Mouse (Mus musculus) liver, embryonic 16.5 days (tissue): Measurements from ENCODE around the gene Ppil3. TPM values are rescaled to one million over a fixed set of nuclear protein-coding genes. Genes with fewer than 3 reads are reported as not detected.

Experiments
- ATAC-seq: fragments of 200-750 bp; cut with Nextera tagmentation; 2 replicates; pipeline ENCODE4 v1.8.0; 2017; ENCODE audit warnings: low read depth, mild to moderate bottlenecking, moderate number of reproducible peaks, moderate library complexity
- H3K27ac ChIP-seq: fragments of 300-500 bp; sonication (generic); 2 replicates; pipeline ENCODE4 v1.5.1; 2014; ENCODE audit warnings: mild to moderate bottlenecking, low read length
- H3K27me3 ChIP-seq: fragments of 300-500 bp; sonication (generic); 2 replicates; pipeline ENCODE4 v1.6.1; 2014; ENCODE audit warnings: low read depth, low read length, mixed read lengths; ENCODE audit not compliant: control insufficient read depth, insufficient read depth
- H3K36me3 ChIP-seq: fragments of 300-500 bp; sonication (generic); 2 replicates; pipeline ENCODE4 v1.6.1; 2014; ENCODE audit warnings: mild to moderate bottlenecking; ENCODE audit not compliant: control insufficient read depth, insufficient read depth
- H3K4me1 ChIP-seq: fragments of 300-500 bp; sonication (generic); 2 replicates; pipeline ENCODE4 v1.6.1; 2014; ENCODE audit warnings: low read depth, low read length, mixed read lengths; ENCODE audit not compliant: control insufficient read depth
- H3K4me2 ChIP-seq: fragments of 300-500 bp; sonication (generic); 2 replicates; pipeline ENCODE4 v1.6.1; 2014; ENCODE audit warnings: low read depth, low read length, mixed read lengths
- H3K4me3 ChIP-seq: fragments of 300-500 bp; sonication (generic); 2 replicates; pipeline ENCODE4 v1.5.1; 2014; ENCODE audit warnings: low read depth, mild to moderate bottlenecking, low read length
- H3K9ac ChIP-seq: fragments of 300-500 bp; sonication (generic); 2 replicates; pipeline ENCODE4 v1.6.1; 2014; ENCODE audit warnings: low read depth, low read length
- H3K9me3 ChIP-seq: fragments of 300-500 bp; sonication (generic); replicated peaks from 2 replicates; pipeline ENCODE4 v1.6.1; 2016; ENCODE audit warnings: low read length; ENCODE audit not compliant: control insufficient read depth
- WGBS: fragments of 180-500 bp; shearing (Covaris S2); extraction: QIAGEN DNeasy Blood & Tissue Kit; methylation state at CpG from one replicate; pipeline ENCODE4 v1.1.7; 2014; ENCODE audit not compliant: insufficient replicate concordance; 5-methylcytosine and 5-hydroxymethylcytosine counted together
- polyA plus RNA-seq: library from polyadenylated mRNA; unstranded; fragments of >200 nt; fragmentation: Nextera tagmentation; extraction: Ambion mirVana; gene quantifications from 2 replicates; pipeline ENCODE4 v1.2.1, GENCODE M21; 2015

The Ppil3 gene
- polyA plus RNA-seq, 1 experiment from 2014 or later: 16.5 TPM

- H3K4me1 ChIP-seq: no peaks in the 10 kb centered on the region
- 65% methylated on average over 5 of the region's 5 CpGs for WGBS
- H3K4me3 ChIP-seq: no peak overlapping the region
- H3K36me3 ChIP-seq: no peaks in the 10 kb centered on the region
- H3K27ac ChIP-seq: no peak overlapping the region
- H3K4me2 ChIP-seq: no peak overlapping the region
- no peak for ATAC-seq
- H3K9me3 ChIP-seq: no peaks in the 10 kb centered on the region
- H3K27me3 ChIP-seq: no peaks in the 10 kb centered on the region
- no peak overlapping the region for H3K9ac ChIP-seq
Measured at GRCm38 (mm10) chr1:58382586-58383281, 62.6 kb downstream of the Ppil3 start.

Other genes starting within 250 kb of the Ppil3 start
- gene Aox4, start 235.1 kb downstream of the Ppil3 start, polyA plus RNA-seq: 0.18 and 0.19 TPM in 2 replicates
- not detected in 2 replicates for gene Aox2, start 167.2 kb downstream of the Ppil3 start, polyA plus RNA-seq
- 111 and 117 TPM in 2 replicates for gene Bzw1, start 52.6 kb downstream of the Ppil3 start, polyA plus RNA-seq
- 84.0 and 92.6 TPM in 2 replicates for gene Clk1, start 21.4 kb downstream of the Ppil3 start, polyA plus RNA-seq
- gene Nif3l1, start 335 bp downstream of the Ppil3 start, polyA plus RNA-seq: 10.4 and 11.5 TPM in 2 replicates
- 22.6 and 24.5 TPM in 2 replicates for gene Orc2, start 59.6 kb upstream of the Ppil3 start, polyA plus RNA-seq
- 4.1 and 4.4 TPM in 2 replicates for gene Fam126b, start 140.8 kb upstream of the Ppil3 start, polyA plus RNA-seq
- gene Ndufb3, start 140.9 kb upstream of the Ppil3 start, polyA plus RNA-seq: 82.7 and 90.0 TPM in 2 replicates